Mouse (Mus musculus): ENCODE measurements around the gene Efcab3.

GRCm38 (mm10) chr11:105158047-105158446 lies 94.7 kb downstream of the Efcab3 start:
- TF ChIP-seq CTCF (IDR thresholded peaks at IDR 0.05; ENCODE audit: borderline replicate concordance, control insufficient read depth, extremely low read depth, insufficient read depth, low read length, poor library complexity), result no peak
- no peak for TF ChIP-seq POLR2A (IDR thresholded peaks at IDR 0.05; ENCODE audit: control insufficient read depth, extremely low read depth, insufficient read depth, low read length, poor library complexity)

Data from thymus, adult 2 months (tissue).